Mouse (Mus musculus) urinary bladder, postnatal 25 days (tissue): Measurements from ENCODE around the gene Pds5a.
A peak's percentile ranks its signal among the peaks of the same experiment; 100 is the strongest.
"Not testable (repeated sequence)": the region's sequence is repeated elsewhere in the genome, so short reads cannot be mapped to it uniquely, and the experiment has no call there.

ENCODE experiments used
- DNase-seq: peaks from one replicate; pipeline ENCODE4 v3.0.0; 2022; ENCODE audit warnings: low spot score

Gene Pds5a

DNA sequence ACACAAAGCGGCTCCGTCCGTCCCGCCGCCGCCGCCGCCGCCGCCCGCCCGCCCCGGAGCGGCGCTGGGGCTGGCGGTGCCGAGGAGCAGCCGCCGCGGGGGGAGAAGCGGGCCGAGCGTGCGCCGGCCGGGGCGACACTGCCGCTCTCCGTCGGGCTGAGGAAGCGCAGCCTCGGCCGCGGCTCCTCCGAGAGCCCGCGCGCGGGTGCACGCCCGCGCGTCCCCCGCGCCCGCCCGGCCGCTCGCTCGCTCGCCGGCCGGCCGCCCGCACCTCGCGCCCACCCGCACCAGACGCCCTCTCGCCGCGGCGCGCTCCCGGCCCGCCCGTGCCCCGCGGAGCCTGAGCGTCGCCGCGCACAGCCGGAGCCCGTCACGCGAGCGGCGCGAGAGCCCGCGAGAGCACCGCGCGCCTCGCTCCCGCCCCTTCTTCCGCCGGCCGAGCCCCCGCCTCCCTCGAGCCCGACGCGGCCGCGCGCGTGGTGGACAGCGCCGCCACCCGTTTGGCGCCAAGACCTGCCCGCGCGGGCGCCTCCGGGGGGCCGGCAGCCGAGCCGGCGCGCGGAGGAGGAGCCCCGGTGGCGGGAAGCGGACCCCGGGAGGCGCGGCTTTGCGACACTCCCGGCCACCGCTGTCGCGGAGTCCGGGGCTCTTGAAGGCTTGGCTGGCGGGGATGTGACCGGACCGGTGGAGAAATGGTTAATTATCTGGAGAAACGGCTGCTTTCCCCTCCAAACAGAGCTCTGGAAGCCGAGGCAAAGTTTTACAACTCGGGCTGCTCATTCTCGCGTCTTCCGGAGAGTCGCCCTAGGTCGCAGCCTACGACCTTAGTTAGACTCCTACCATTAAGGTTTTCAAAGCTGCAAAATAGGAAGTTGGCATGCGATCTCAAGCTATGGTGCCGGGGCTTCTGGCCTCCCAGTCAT lies at the start of gene Pds5a:
Gene Pds5a (minus strand): TSS at position 438 of the 923 bp plus-strand sequence.
- DNase-seq, result peak; percentile 81

DNA sequence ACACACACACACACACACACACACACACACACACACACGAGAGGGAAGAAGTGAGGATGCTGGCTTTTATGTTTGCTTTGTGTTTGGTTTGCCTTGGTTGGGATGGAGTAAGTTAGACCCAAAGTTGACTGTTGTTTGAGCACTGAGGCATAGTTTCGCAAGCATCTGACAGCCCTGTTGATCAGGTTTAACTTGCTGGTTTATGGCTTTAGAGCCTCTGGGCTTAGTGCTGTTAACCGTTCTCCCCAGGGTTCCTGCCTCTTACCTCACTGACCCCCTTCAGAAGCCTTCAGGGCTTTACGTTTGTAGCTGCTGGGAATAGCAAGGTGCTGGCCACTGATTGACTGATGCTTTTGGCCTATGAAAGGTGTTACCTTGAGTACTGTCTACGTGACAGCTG lies 48.8 kb upstream of the Pds5a start:
- DNase-seq, result no peak

DNA sequence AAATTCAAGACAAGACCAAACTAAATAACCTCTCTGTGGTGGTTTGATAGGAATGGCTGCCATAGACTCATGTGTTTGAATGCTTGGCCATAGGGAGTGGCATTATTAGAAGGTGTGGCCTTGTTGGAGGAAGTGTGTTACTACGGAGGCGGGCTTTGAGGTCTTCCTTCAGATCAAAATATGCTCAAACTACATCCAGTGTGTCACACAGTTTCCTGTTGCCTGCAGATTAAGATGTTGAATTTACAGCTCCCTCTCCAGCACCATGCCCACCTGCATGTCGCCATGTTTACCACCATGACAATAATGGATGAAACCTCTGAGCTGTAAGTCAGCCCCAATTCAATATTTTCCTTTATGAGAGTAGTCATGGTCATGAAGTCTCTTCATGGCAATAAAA lies 41.3 kb upstream of the Pds5a start:
- no peak for DNase-seq

DNA sequence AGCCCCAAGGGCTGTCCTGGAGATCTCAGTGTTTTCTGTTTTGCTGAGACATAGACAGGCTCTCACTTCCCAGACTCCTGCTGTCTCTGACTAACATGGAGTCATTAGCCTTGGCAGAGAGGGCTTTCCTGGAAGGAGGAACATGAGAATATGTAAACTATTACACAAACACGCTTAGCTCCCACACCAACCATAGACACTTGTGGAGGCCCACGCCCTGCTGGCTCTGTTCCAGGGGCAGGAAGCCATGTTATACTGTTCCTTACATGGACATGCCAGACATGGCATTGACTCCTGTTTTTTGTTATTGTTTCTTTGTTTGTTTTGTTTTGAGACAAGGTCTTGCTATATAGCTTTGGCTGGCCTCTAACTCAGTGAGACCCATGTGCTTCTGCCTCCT lies 37.5 kb upstream of the Pds5a start:
- DNase-seq, result no peak

DNA sequence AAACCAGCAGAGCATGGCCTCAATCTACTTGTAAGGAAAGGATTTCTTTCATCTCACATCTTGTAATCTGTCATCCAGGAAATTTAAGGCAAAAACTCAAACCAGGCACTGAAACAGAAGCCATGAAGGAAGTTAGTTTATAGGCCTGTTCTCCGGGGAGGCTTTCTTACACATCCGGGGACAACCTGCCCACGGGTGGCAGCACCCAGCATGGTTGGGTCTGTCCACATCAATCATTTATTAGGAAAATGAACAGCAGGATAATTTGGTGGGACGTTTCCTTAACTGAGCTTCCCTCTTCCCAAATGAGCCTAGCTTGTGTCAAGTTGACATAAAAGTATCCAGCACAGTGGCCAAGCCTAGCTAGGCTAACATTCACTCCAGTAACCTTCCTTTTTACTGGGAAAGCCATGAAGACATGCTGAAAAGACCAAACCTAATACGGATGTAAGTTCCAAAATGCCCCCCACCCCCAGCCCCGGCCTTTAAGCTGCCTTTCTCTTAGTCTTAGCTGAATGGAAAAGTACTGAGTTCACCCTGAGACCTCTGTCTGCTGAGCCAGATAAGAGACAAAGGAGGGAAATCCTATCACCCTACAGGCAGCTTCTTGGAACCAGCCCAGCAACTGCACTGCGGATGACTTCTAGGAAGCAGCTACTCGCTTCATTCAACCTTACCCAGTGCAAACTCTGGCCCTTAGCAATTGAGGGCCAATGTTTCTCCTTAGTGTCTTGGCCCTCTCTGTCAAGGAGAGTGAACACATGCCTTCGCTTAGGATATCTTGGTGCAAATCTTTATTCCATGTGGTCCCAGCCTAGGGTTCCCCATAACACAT lies 33.3 kb upstream of the Pds5a start:
- no peak for DNase-seq

DNA sequence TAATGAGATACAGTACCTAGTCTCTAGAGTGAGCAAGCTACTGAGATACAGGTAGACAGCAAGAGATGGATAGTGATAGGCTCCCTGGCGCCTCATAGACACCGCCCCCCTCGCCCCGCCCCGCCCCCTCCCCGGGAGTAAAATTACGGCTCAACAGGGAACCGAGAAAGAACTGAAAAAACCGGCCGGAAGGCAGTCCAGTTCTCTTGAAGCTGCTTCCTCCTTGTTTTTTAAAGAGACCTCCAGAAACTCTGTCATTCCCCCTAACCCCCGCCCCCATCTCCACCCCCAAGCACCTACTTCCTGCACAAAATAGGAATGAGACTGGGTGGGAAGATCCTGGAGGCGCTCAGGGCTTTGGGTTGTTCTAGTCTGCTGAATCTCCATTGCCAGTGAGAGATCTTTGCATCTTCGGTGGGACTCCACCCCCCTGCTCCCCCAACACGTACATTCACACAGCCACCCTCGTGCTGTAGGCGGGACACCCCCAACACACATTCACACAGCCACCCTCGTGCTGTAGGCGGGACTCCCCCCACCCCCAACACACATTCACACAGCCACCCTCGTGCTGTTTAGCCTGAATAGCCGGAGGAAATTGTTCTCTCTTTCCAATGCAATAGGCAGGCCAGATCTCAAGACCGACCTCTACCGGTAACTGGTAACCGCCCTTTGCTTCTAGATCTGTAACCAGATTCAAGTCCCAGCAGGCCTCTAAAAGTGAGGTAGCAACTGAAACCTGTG lies 26.4 kb upstream of the Pds5a start:
- peak; percentile 53 for DNase-seq

DNA sequence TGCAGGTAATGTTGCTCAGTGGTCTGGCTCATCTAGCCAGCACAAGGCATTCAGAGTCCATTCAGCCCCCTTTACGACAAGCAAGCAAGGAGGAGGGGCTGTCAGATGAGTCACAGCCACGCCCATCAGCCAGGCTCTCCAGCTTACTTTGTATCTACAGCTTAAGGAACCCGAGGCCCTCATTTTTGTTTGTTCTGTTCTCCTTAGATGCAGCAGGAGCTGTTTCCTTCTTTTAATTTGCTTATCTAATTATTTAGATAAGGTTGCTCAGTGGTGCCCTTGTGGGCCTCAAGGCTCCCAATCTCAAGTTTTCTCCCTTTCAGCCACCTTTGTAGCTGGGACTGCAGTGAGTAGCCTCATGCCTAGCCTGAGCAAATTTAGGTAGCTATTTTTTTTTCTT lies 20.3 kb upstream of the Pds5a start:
- DNase-seq, result no peak

DNA sequence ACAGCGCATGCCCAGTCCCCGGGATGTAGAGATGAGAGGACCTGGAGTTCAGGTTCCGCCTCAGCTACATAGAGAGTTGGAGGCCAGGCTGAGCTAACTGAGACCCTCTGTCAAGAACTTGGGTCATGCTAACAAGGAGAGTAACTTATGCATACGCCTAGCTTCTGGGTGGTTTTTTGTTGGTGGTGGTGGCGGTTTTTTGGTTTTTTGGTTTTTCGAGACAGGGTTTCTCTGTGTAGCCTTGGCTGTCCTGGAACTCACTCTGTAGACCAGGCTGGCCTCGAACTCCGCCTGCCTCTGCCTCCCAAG lies 19.8 kb upstream of the Pds5a start:
- not testable (repeated sequence) for DNase-seq

DNA sequence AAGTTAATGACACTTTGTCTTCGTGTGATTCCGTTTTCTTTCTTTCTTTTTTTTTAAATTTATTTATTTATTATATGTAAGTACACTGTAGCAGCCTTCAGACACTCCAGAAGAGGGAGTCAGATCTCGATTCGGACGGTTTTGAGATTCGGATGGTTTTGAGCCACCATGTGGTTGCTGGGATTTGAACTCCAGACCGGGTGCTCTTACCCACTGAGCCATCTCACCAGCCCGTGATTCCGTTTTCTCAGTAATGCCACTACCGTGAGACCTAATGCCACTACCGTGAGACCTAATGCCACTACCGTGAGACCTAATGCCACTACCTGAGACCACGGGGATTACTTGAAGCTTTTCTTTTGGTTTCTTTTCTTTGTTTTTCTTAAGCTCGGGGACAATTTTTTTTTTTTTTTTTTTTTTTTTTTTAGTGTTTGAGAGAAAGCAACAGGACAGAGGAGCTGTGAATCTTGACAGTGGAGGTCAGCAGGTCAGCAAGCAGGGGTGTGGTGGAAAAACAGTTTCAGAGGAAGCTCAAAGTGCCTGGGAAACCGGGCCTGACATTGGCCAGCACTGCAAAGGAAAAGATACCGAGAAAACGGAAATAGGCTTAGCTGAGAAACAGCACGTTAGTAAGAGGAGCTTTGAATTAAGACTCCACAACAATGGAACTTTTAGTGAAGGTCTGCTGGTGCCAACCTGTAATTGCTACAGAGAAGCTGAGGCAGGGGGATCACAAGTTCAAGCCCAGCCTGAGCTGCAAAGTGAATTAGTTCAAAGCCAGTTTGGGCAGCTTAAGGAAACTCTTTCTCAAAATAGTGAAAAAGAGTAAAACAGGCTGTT lies 19.2 kb upstream of the Pds5a start:
- no peak for DNase-seq

DNA sequence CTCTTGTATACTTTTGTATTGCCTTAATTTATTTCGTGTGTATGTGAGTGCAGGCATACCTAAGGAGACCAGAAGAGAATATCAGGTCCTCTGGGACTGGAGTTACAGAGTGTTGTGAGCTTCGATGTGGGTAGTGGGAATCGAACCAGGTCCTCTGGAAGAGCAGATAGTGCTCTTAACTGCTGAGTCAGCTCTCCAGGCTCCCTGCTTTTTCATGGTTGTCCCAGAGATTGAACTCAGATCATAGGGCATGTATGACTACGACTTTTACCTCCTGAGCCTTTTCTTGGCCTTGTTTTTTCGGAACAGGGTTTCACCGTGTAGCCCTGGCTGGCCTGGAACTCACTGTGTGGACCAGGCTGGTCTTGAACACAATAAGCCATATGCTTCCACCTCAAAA lies 17.0 kb upstream of the Pds5a start:
- DNase-seq, result no peak

DNA sequence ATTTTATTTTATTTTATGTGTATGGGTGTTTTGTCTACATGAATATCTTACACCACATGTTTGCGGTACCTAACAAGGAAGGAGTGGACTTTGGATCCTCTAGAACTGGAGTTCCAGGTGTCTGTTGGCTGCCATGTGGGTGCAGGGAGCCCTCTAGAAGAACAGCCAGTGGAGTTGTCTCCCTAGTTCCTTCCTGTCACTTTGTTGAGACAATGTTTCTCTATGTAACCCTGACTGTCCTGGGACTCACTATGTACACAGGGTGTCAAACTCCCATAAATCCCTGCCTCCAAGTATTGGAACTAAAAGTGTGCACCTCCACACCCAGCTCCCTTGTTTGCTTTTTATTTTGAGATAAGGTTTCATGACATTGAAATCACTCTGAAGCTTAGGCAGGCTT lies 13.4 kb upstream of the Pds5a start:
- DNase-seq, result no peak

DNA sequence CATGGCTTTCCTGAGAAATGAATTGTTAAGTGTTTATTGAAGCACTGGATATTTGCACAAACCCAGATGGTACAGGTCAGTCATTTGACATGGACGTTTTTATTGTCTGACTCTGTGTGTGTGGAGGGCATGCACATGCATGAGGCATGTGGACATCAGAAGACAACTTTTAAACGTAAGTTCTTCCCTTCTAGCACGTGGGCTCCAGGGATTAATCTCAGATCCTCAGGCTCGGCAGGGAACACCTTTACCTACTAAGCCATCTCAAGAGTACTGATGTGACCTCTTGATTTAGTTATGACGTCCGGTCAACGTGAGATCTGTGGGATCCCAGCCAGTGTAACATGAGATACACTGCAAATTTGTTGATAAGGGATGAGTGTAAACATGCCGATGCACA lies 12.2 kb upstream of the Pds5a start:
- no peak for DNase-seq

DNA sequence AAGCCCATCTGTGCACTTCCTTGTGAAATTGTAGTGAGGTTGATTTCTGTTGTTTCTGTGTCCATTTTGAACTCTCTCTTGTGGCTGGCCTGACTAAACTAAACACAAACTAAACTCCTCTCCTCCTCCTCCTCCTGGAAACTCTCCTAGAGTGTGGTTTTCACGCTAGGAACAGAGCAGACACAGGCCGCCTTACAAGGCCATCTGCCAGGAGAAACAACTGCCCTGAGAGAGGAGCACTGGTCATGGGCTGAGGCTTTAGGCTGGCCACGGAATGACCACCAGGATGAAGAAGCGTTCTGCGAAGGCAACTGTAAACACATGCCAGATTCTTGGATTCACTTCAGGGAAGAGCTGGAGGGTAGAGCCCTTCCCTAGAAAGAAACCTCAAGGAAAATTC lies 8.9 kb upstream of the Pds5a start:
- DNase-seq, result no peak

DNA sequence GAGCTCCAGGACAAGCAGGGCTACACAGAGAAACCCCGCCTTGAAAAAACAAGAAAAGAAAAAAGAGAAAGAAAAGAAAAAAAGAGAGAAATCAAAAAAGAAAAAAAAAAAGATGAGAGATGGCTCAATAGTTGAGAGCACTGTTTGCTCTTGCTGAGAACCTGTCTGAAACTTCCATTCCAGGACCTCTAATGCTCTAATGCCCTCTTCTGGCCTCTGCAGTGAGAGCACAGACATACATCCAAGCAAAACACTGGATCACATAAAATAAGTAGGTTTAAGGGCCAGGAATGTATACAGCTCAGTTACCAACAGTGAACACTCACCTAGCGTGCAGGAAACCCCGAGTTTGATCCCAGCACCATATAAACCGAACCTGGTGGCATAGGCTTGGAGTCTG lies 8.1 kb upstream of the Pds5a start:
- no peak for DNase-seq

DNA sequence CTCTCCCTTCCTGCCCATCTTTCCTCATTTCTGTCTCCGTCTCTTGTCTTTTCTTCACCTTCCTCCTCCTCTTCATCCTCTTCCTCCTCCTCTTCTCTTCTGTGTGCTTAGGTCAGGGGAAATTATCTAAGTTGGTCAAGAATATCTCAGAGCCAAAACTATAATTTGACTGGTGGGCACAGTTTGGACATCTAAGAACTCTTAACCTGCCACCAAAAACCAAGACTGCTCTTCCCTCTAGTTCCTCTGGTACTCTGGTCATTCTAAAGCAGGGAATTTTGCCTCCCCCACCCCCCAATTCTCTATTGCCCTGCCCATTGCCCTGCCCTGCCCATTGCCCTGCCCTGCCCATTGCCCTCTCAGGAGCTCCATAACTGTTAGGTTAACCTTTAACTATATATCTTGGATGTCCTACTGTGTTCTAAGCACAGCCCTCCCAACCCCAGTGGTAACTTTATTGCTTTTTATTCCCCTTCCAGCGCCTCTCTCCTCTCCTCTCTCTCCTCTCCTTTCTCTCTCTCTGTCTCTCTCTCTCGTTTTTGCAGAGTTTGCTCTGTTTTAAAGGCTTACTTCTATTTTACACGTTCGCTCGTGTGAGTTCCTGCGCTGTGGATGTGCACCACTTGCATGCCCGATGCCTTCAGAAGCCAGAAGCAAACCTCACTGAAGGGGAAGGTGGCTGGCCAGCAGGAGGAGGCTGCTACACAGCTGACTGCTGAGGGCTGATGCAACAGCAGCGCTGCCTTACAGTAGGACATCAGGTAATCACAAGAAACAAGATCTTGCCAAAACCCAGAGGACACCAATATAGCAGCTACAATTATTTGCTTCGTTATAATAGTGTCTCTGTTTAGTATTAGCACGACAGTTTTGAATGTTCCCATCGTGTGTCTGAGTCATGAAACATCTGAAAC lies 6.9 kb upstream of the Pds5a start:
- no peak for DNase-seq

DNA sequence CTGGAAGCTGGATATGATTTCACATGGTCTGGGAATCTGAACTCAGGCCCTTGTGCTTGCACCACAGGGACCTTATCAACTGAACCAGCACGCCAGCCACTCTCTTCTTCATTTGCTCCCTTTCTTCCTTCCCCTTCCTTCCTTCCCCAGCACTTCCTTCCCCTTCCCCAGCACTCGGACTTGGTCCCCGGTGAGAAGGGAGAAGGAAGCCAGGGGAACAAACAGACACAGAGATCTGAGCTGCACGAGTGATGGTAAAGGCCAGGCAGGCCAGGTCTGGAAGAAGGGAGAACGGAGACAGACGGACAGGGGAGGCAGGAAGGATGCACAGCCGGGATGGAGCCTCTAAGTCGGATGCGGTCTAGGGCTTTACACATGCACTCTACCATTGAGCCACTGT lies 5.2 kb upstream of the Pds5a start:
- no peak for DNase-seq

DNA sequence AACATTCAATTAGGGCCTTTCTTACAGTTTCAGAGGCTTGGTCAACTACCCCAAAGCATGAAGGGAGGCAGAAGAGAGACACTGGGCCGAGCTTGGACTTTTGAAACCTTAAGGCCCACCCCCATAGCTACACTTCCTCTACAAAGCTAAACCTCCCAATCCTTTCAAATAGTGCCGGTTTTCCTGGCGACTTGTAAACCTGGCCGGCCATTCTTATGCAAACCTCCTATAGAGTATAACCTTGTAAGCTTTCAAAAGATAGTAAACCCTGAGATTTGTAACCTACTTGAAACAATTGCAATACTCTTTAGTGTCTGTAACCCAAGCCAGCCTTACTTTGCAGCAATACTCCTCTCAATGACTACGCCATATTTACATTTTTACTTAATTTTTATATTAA lies 2.0 kb upstream of the Pds5a start:
- DNase-seq, result no peak

DNA sequence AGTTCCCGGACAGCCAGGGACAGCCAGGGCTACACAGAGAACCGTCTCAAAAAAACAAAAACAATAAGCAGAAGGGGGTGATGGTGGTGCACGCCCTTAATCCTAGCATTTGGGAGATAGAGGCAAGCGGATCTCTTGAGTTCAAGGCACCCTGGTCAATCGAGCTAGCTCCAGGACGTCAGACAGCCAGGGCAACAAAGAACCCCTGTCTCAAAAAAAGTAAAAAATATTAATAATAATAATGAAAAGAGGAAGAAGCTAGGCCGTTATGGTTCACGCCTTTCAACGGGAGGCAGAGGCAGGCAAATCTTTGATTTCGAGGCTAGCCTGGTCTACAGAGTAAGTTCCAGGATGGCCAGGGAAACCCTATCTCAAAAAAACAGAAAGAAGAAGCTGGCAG lies 1.1 kb upstream of the Pds5a start:
- no peak for DNase-seq

DNA sequence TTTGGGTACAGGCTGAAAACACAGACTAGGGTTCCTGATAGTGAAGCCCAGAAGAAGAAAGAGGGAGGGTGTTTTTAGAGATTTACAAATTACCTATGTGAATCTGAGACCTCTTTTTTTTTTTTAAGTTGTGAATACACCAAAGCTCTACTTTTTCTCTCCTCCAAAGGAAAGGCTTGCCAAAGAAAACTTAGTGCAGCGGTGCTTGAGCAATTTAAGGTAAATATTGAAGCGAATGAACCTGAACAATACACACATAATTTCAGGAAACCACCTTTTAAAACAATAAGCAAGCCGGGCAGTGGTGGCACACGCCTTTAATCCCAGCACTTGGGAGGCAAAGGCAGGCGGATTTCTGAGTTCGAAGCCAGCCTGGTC lies 675 bp upstream of the Pds5a start:
- DNase-seq, result no peak

DNA sequence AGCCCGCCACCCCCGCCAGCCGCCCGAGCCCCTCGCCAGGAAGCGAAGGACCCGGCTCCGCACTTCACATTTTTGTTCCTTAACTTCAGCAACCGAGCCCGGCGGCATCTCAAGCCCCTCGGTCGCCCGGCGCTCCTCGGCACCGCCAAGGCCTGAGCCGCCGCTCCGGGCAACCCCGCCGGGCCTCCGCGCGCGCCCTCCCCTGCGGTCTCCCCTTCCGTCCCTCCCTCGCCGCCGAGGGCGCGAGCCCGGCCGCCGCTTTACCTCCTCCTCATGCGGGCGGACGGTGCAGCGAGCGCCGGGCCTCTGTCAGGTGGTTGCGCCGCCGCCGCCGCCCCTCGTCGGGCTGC lies 612 bp downstream of the Pds5a start:
- peak; percentile 48 for DNase-seq
